Mouse (Mus musculus) duodenum, adult 2 months (tissue): ENCODE results near the gene Ppt2. TPM values are rescaled to one million over a fixed set of nuclear protein-coding genes. Genes with fewer than 3 reads are reported as not detected.

Experiments
- polyA plus RNA-seq: library from polyadenylated mRNA; depleted of rRNA; stranded (reverse); fragments of >200 nt; gene quantifications from 2 replicates; pipeline ENCODE4 v1.2.3, GENCODE M21; 2012; ENCODE audit warnings: low replicate concordance; rRNA removed

Ppt2 gene
- polyA plus RNA-seq = 25.9 and 43.4 TPM in 2 replicates

GRCm38 (mm10) chr17:34627943-34628643 is at the start of gene Ppt2:
Ppt2 (minus strand) TSS chr17:34628510.

GRCm38 (mm10) chr17:34670235-34670634 is 41.9 kb upstream of the Ppt2 start, which contains the start of gene Tnxb:
Tnxb (plus strand) TSS chr17:34670535.

GRCm38 (mm10) chr17:34646906-34647787 is 18.8 kb upstream of the Ppt2 start, which contains the start of gene Atf6b:
Atf6b (plus strand) TSS chr17:34647146.

GRCm38 (mm10) chr17:34644608-34645007 is 16.3 kb upstream of the Ppt2 start, which contains the start of gene Fkbpl:
Fkbpl (plus strand) TSS chr17:34644764.

GRCm38 (mm10) chr17:34629221-34629751 is 976 bp upstream of the Ppt2 start, which contains the start of gene Prrt1:
Prrt1 (plus strand) TSS chr17:34629533.

GRCm38 (mm10) chr17:34615871-34616270 is 12.4 kb downstream of the Ppt2 start, which contains the start of gene Egfl8:
Egfl8 (minus strand) TSS chr17:34615971.

GRCm38 (mm10) chr17:34604061-34604508 is 24.2 kb downstream of the Ppt2 start, which contains the start of gene Agpat1:
Agpat1 (plus strand) TSS chr17:34604262.

GRCm38 (mm10) chr17:34603375-34604060 is 24.8 kb downstream of the Ppt2 start, which contains the start of gene Rnf5:
Rnf5 (minus strand) TSS chr17:34603690.

GRCm38 (mm10) chr17:34597566-34598095 is 30.7 kb downstream of the Ppt2 start, which contains the start of gene Ager:
Ager (plus strand) TSS chr17:34597862.

GRCm38 (mm10) chr17:34591029-34591993 is 37.0 kb downstream of the Ppt2 start, which contains the start of gene Pbx2:
Pbx2 (plus strand) TSS chr17:34591266.

GRCm38 (mm10) chr17:34589681-34590101 is 38.6 kb downstream of the Ppt2 start, which contains the start of gene Gpsm3:
Gpsm3 (plus strand) TSS chr17:34589806.

Other genes with a start within 250 kb of the Ppt2 start
- gene BC051142, start 229.7 kb downstream of the Ppt2 start, polyA plus RNA-seq = 0.07 and 0.15 TPM in 2 replicates
- gene Btnl4, start 151.2 kb downstream of the Ppt2 start, polyA plus RNA-seq = 24.7 and 37.1 TPM in 2 replicates
- 36.6 and 66.8 TPM in 2 replicates for gene Btnl6, start 111.2 kb downstream of the Ppt2 start, polyA plus RNA-seq
- 14.4 and 26.1 TPM in 2 replicates for gene Notch4, start 64.2 kb downstream of the Ppt2 start, polyA plus RNA-seq
- 6.9 and 13.4 TPM in 2 replicates for gene Gpsm3, start 38.7 kb downstream of the Ppt2 start, polyA plus RNA-seq
- 30.5 and 44.4 TPM in 2 replicates for gene Pbx2, start 37.2 kb downstream of the Ppt2 start, polyA plus RNA-seq
- 1.5 and 1.9 TPM in 2 replicates for gene Ager, start 30.6 kb downstream of the Ppt2 start, polyA plus RNA-seq
- gene Rnf5, start 24.8 kb downstream of the Ppt2 start, polyA plus RNA-seq = 133 and 182 TPM in 2 replicates
- gene Agpat1, start 24.2 kb downstream of the Ppt2 start, polyA plus RNA-seq = 355 and 550 TPM in 2 replicates
- 1.4 and 2.1 TPM in 2 replicates for gene Egfl8, start 12.5 kb downstream of the Ppt2 start, polyA plus RNA-seq
- gene Prrt1, start 1.0 kb upstream of the Ppt2 start, polyA plus RNA-seq = 7.7 and 10.5 TPM in 2 replicates
- gene Fkbpl, start 16.3 kb upstream of the Ppt2 start, polyA plus RNA-seq = 1.8 and 2.4 TPM in 2 replicates
- 67.2 and 71.2 TPM in 2 replicates for gene Atf6b, start 18.6 kb upstream of the Ppt2 start, polyA plus RNA-seq
- gene Tnxb, start 42.0 kb upstream of the Ppt2 start, polyA plus RNA-seq = 10.1 and 15.3 TPM in 2 replicates
- gene C4b, start 115.4 kb upstream of the Ppt2 start, polyA plus RNA-seq = 13.4 and 20.2 TPM in 2 replicates
- 4.3 and 8.4 TPM in 2 replicates for gene Cyp21a1, start 176.1 kb upstream of the Ppt2 start, polyA plus RNA-seq
- gene Stk19, start 208.4 kb upstream of the Ppt2 start, polyA plus RNA-seq = 55.2 and 59.8 TPM in 2 replicates
- gene Dxo, start 208.5 kb upstream of the Ppt2 start, polyA plus RNA-seq = 63.9 and 83.5 TPM in 2 replicates
- gene Skiv2l, start 221.7 kb upstream of the Ppt2 start, polyA plus RNA-seq = 66.9 and 74.8 TPM in 2 replicates
- 14.9 and 36.1 TPM in 2 replicates for gene Nelfe, start 221.9 kb upstream of the Ppt2 start, polyA plus RNA-seq
- gene Cfb, start 234.0 kb upstream of the Ppt2 start, polyA plus RNA-seq = 16.5 and 49.9 TPM in 2 replicates